Mouse (Mus musculus) forebrain, postnatal 0 days (tissue): ENCODE measurements at regions not wholly inside any gene's neighbourhood (a gene's known extent, or its start where the extent isn't known, plus 50 kb on each side); places are given as distances from the start of the nearest gene placed in this dataset.
A peak's percentile ranks its signal among the peaks of the same experiment; 100 is the strongest.

Source experiments
- ATAC-seq: fragments of 200-750 bp; cut with Nextera tagmentation; 2 replicates; pipeline ENCODE4 v1.8.0; 2017; ENCODE audit warnings: mild to moderate bottlenecking, moderate library complexity
- DNase-seq: peaks from one replicate; pipeline ENCODE4 v3.0.0-alpha.2; 2015
- H3K27ac ChIP-seq: fragments of 300-500 bp; sonication (generic); 2 replicates; pipeline ENCODE4 v1.5.1; 2014; ENCODE audit warnings: low read depth, mild to moderate bottlenecking, antibody characterized with exemption, low read length, moderate library complexity, mixed read lengths
- H3K27me3 ChIP-seq: fragments of 300-500 bp; sonication (generic); 2 replicates; pipeline ENCODE4 v1.6.1; 2014; ENCODE audit warnings: mild to moderate bottlenecking, low read length, mixed read lengths; ENCODE audit not compliant: insufficient read depth
- H3K36me3 ChIP-seq: fragments of 300-500 bp; sonication (generic); 2 replicates; pipeline ENCODE4 v1.6.1; 2014; ENCODE audit warnings: mild to moderate bottlenecking, moderate library complexity; ENCODE audit not compliant: insufficient read depth
- H3K4me1 ChIP-seq: fragments of 300-500 bp; sonication (generic); 2 replicates; pipeline ENCODE4 v1.6.1; 2014; ENCODE audit warnings: antibody characterized with exemption; ENCODE audit not compliant: insufficient read depth
- H3K4me2 ChIP-seq: fragments of 300-500 bp; sonication (generic); 2 replicates; pipeline ENCODE4 v1.6.1; 2014; ENCODE audit warnings: low read depth, mild to moderate bottlenecking, moderate library complexity
- H3K4me3 ChIP-seq: fragments of 300-500 bp; sonication (generic); 2 replicates; pipeline ENCODE4 v1.5.1; 2014; ENCODE audit warnings: low read depth, low read length, mixed read lengths
- H3K9ac ChIP-seq: fragments of 300-500 bp; sonication (generic); 2 replicates; pipeline ENCODE4 v1.6.1; 2014; ENCODE audit warnings: mild to moderate bottlenecking
- H3K9me3 ChIP-seq: fragments of 300-500 bp; sonication (generic); 2 replicates; pipeline ENCODE4 v1.6.1; 2016; ENCODE audit warnings: low read length
- CTCF ChIP-seq: sonication (generic); IDR thresholded peaks from 2 replicates; pipeline ENCODE4 v1.5.1; 2016; ENCODE audit warnings: antibody characterized with exemption, control low read depth, low read depth
- WGBS: fragments of 180-500 bp; shearing (Covaris S2); extraction: QIAGEN DNeasy Blood & Tissue Kit; methylation state at CpG from one replicate; pipeline ENCODE4 v1.1.7; 2014; 5-methylcytosine and 5-hydroxymethylcytosine counted together

- WGBS: 24% methylated on average over 5 of the region's 5 CpGs
- ATAC-seq (no peak), DNase-seq (no peak)
- H3K27me3 ChIP-seq: no peaks in the 10 kb centered on the region
- TF ChIP-seq CTCF: no peak
- H3K9me3 ChIP-seq: no peaks in the 10 kb centered on the region
- no peaks in the 10 kb centered on the region for H3K36me3 ChIP-seq
- H3K4me3 ChIP-seq: no peak overlapping the region
- 0 out of 2 replicates have a peak, but pooled peaks cover 5% of the 10 kb centered on the region for H3K4me1 ChIP-seq
- H3K27ac ChIP-seq: no peak overlapping the region
- H3K4me2 ChIP-seq: no peak overlapping the region
- no peak overlapping the region for H3K9ac ChIP-seq
These were observed 147.7 kb upstream of the Galnt5 start for GRCm38 (mm10) chr2:57850058-57850400.

- WGBS: 63% methylated on average over 14 of the region's 14 CpGs
- H3K4me2 ChIP-seq: no peak overlapping the region
- no peak overlapping the region for H3K4me3 ChIP-seq
- no peaks in the 10 kb centered on the region for H3K36me3 ChIP-seq
- TF ChIP-seq CTCF: no peak
- no peak overlapping the region for H3K9ac ChIP-seq
- H3K27me3 ChIP-seq: no peaks in the 10 kb centered on the region
- H3K4me1 ChIP-seq: no peaks in the 10 kb centered on the region
- H3K9me3 ChIP-seq: no peaks in the 10 kb centered on the region
- no peak overlapping the region for H3K27ac ChIP-seq
- ATAC-seq (0 out of 2 replicates have a peak, but pooled peaks have one; percentile 47), DNase-seq (no peak)
These were observed 141.1 kb upstream of the Galnt5 start for GRCm38 (mm10) chr2:57856524-57857107.

- TF ChIP-seq CTCF: 0 out of 2 replicates have a peak, but pooled peaks have one; percentile 14
- no peak for ATAC-seq
- H3K27ac ChIP-seq: no peak overlapping the region
- 60% methylated on average over 1 of the region's 1 CpGs for WGBS
- H3K9ac ChIP-seq: no peak overlapping the region
- no peaks in the 10 kb centered on the region for H3K4me1 ChIP-seq
- H3K9me3 ChIP-seq: no peaks in the 10 kb centered on the region
- no peaks in the 10 kb centered on the region for H3K27me3 ChIP-seq
- no peak for DNase-seq
- no peak overlapping the region for H3K4me2 ChIP-seq
- no peak overlapping the region for H3K4me3 ChIP-seq
- H3K36me3 ChIP-seq: no peaks in the 10 kb centered on the region
These were observed 132.4 kb upstream of the Galnt5 start for GRCm38 (mm10) chr2:57865289-57865688.

GRCm38 (mm10) chr2:57868046-57868445 is 129.6 kb upstream of the Galnt5 start:
- TF ChIP-seq CTCF: no peak

GRCm38 (mm10) chr2:57900168-57900567 is 97.5 kb upstream of the Galnt5 start:
- ATAC-seq (no peak), DNase-seq (no peak)
- Histone ChIP-seq H3K27me3 (no peaks in the 10 kb centered on the region), H3K27ac (no peak overlapping the region), H3K4me3 (no peak overlapping the region), H3K4me1 (no peaks in the 10 kb centered on the region), H3K9me3 (no peaks in the 10 kb centered on the region), H3K9ac (no peak overlapping the region), H3K36me3 (no peaks in the 10 kb centered on the region), H3K4me2 (no peak overlapping the region)
- 79% methylated on average over 7 of the region's 7 CpGs for whole genome bisulfite sequencing
- no peak for TF ChIP-seq CTCF

More at GRCm38 (mm10) chr2:57868046-57868445, 129.6 kb upstream of the Galnt5 start:
- WGBS: 85% methylated on average over 2 of the region's 2 CpGs
- Histone ChIP-seq H3K4me2 (no peak overlapping the region), H3K27ac (no peak overlapping the region), H3K9me3 (no peaks in the 10 kb centered on the region), H3K4me3 (no peak overlapping the region), H3K9ac (no peak overlapping the region), H3K36me3 (no peaks in the 10 kb centered on the region), H3K4me1 (no peaks in the 10 kb centered on the region), H3K27me3 (no peaks in the 10 kb centered on the region)
- DNase-seq: no peak
- no peak for ATAC-seq

- no peak for TF ChIP-seq CTCF
- peak; percentile 63 for ATAC-seq
- Histone ChIP-seq H3K27ac (no peak overlapping the region), H3K27me3 (no peaks in the 10 kb centered on the region), H3K4me1 (no peaks in the 10 kb centered on the region), H3K9me3 (no peaks in the 10 kb centered on the region), H3K9ac (no peak overlapping the region), H3K4me2 (no peak overlapping the region), H3K36me3 (no peaks in the 10 kb centered on the region), H3K4me3 (no peak overlapping the region)
- peak; percentile 71 for DNase-seq
- 39% methylated on average over 9 of the region's 9 CpGs for WGBS
These were observed 97.0 kb upstream of the Galnt5 start for GRCm38 (mm10) chr2:57900580-57901247.

- 70% methylated on average over 2 of the region's 2 CpGs for WGBS
- no peak overlapping the region for H3K27ac ChIP-seq
- no peaks in the 10 kb centered on the region for H3K27me3 ChIP-seq
- no peaks in the 10 kb centered on the region for H3K9me3 ChIP-seq
- no peaks in the 10 kb centered on the region for H3K4me1 ChIP-seq
- H3K36me3 ChIP-seq: no peaks in the 10 kb centered on the region
- no peak for TF ChIP-seq CTCF
- H3K4me2 ChIP-seq: no peak overlapping the region
- H3K9ac ChIP-seq: no peak overlapping the region
- peak; percentile 72 for DNase-seq
- H3K4me3 ChIP-seq: no peak overlapping the region
- ATAC-seq: peak; percentile 55; the same call in 1 of the 2 replicates
These were observed 92.5 kb upstream of the Galnt5 start for GRCm38 (mm10) chr2:57905184-57905583.
